Comparison of ENCODE assay signal across 8 mouse cellular contexts in the genomic region with DNA sequence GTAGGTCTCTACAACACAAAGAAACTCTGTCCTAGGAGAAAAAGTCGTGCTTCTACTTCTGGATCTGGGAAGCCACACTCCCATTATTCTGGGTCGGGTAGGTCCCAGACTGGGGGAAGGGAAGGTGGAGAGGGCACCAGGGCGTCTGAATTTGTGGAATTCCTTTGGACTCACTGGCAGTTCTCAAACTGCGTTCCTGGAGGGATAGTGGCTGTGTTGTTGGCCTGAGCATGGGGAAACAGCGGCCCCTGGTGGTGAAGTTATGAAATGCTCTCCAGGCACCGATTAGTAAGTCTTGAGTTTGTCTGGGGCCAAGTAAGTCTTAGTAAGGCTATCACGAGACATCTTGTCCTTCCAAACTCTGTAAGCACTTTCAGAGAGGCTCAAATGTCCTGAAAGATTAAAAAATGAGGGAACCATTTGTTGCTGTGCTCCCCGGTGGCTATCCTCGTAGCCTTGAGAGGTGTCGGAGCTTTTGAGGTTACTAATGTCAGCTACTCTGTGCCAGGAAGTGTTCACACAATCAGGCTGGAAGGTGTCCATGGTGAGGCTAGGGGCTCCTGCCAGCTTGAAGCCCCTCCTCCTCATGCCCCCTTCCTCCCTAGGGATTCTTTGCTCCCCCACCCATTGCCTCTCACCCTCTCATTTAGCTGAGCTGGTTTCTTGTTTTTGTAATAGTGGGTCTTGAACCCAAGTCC. TPM values are rescaled to one million over a fixed set of nuclear protein-coding genes. Genes with fewer than 3 reads are reported as not detected.
DNase-seq lines count a peak whose midpoint lies in the region; ATAC-seq and TF ChIP-seq lines count a peak whose summit lies in the region.

No protein-coding gene starts in this region.

- DNase-seq in embryonic facial prominence, embryonic 14.5 days (ENCODE audit: low spot score), result peak; percentile 90
- DNase-seq in heart, adult 8-10 months (ENCODE audit: low spot score), result peak; percentile 92
- DNase-seq in liver, result peak; percentile 81
- peak; percentile 80 for DNase-seq in naive thymus-derived CD4-positive, alpha-beta T cell, adult 2 months (ENCODE audit: low read depth)
- DNase-seq in spleen, postnatal 4 days (ENCODE audit: low spot score in 2 of 2), result peak; percentile 70 to 91

- no peak overlapping the region for H3K9ac ChIP-seq in embryonic facial prominence, embryonic 14.5 days (ENCODE audit: low read depth, low read length)
- no peak overlapping the region for H3K9ac ChIP-seq in kidney, embryonic 14.5 days (ENCODE audit: low read depth, low read length)

- ATAC-seq in embryonic facial prominence, embryonic 14.5 days (ENCODE audit: low read depth), result peak; percentile 67
- ATAC-seq in kidney, embryonic 14.5 days (ENCODE audit: low FRiP score, low TSS enrichment), result peak; percentile 61

- no peaks in the 10 kb centered on the region for H3K9me3 ChIP-seq in embryonic facial prominence, embryonic 14.5 days (ENCODE audit: control insufficient read depth, low read length)
- no peaks in the 10 kb centered on the region; the same call in 1 of the 2 replicates for H3K9me3 ChIP-seq in kidney, embryonic 14.5 days (ENCODE audit: control insufficient read depth, low read length)

- H3ac ChIP-seq in C2C12 (ENCODE audit: control insufficient read depth, insufficient read length, low read depth), result no peak overlapping the region

- H3K27me3 ChIP-seq in C2C12 (ENCODE audit: control insufficient read depth, insufficient read depth, insufficient read length), result no peaks in the 10 kb centered on the region
- H3K27me3 ChIP-seq in embryonic facial prominence, embryonic 14.5 days (replicated peaks; ENCODE audit: control insufficient read depth, insufficient read depth, low read length), result no peaks in the 10 kb centered on the region
- no peaks in the 10 kb centered on the region for H3K27me3 ChIP-seq in kidney, embryonic 14.5 days (ENCODE audit: control insufficient read depth, insufficient read depth, low read length)

- 12% methylated on average over 10 of the region's 10 CpGs for WGBS in bone marrow, adult 2 months
- 12% methylated on average over 10 of the region's 10 CpGs for WGBS in embryonic facial prominence, embryonic 14.5 days
- WGBS in kidney, embryonic 14.5 days, result 11% methylated on average over 10 of the region's 10 CpGs

- H3K4me1 ChIP-seq in bone marrow, adult 2 months (ENCODE audit: control insufficient read depth, insufficient read depth, low read length), result no peaks in the 10 kb centered on the region; the same call in 1 of the 2 replicates
- peaks cover 19% of the 10 kb centered on the region for H3K4me1 ChIP-seq in embryonic facial prominence, embryonic 14.5 days (ENCODE audit: control insufficient read depth, insufficient read depth, low read length)
- H3K4me1 ChIP-seq in kidney, embryonic 14.5 days (ENCODE audit: control insufficient read depth, insufficient read depth, low read length), result peaks cover 20% of the 10 kb centered on the region

- peak; percentile 65 for TF ChIP-seq CTCF in C2C12 (IDR thresholded peaks at IDR 0.05; ENCODE audit: control insufficient read depth, insufficient read depth, insufficient read length)
- TF ChIP-seq CTCF in bone marrow, adult 2 months (IDR thresholded peaks at IDR 0.05; ENCODE audit: control insufficient read depth, insufficient read depth, low read length), result peak; percentile 80

- H3K4me3 ChIP-seq in C2C12 (ENCODE audit: insufficient read depth, poor library complexity, severe bottlenecking), result no peak overlapping the region
- no peak overlapping the region for H3K4me3 ChIP-seq in bone marrow, adult 2 months (replicated peaks; ENCODE audit: control insufficient read depth, low read depth, low read length)
- no peak overlapping the region for H3K4me3 ChIP-seq in embryonic facial prominence, embryonic 14.5 days (ENCODE audit: low read depth, low read length)
- no peak overlapping the region for H3K4me3 ChIP-seq in kidney, embryonic 14.5 days (ENCODE audit: low read length)

- no peak overlapping the region for H3K27ac ChIP-seq in bone marrow, adult 2 months (ENCODE audit: control insufficient read depth, insufficient read depth, low read depth, low read length, poor library complexity)
- H3K27ac ChIP-seq in embryonic facial prominence, embryonic 14.5 days (replicated peaks; ENCODE audit: low read depth, low read length), result no peak overlapping the region
- H3K27ac ChIP-seq in kidney, embryonic 14.5 days (ENCODE audit: low read depth, low read length), result no peak overlapping the region

- no peaks in the 10 kb centered on the region for H3K79me3 ChIP-seq in C2C12 (ENCODE audit: low read depth)

- no peaks in the 10 kb centered on the region for H3K79me2 ChIP-seq in C2C12 (ENCODE audit: control insufficient read depth, insufficient read depth)

- H3K4me2 ChIP-seq in embryonic facial prominence, embryonic 14.5 days (ENCODE audit: low read depth, low read length), result no peak overlapping the region
- H3K4me2 ChIP-seq in kidney, embryonic 14.5 days (replicated peaks; ENCODE audit: low read depth, low read length), result no peak overlapping the region

- TF ChIP-seq POLR2A in bone marrow, adult 2 months (IDR thresholded peaks at IDR 0.05; ENCODE audit: borderline replicate concordance, control insufficient read depth, low read depth, low read length), result no peak

- no peaks in the 10 kb centered on the region for H3K36me3 ChIP-seq in C2C12 (ENCODE audit: control insufficient read depth, insufficient read depth)
- no peaks in the 10 kb centered on the region for H3K36me3 ChIP-seq in embryonic facial prominence, embryonic 14.5 days (ENCODE audit: control insufficient read depth, insufficient read depth, low read length)
- no peaks in the 10 kb centered on the region for H3K36me3 ChIP-seq in kidney, embryonic 14.5 days (ENCODE audit: control insufficient read depth, insufficient read depth, low read length)

TF ChIP-seq in C2C12, 6 proteins besides CTCF, POLR2A, EP300 and RAD21:
- TF ChIP-seq CEBPB (IDR thresholded peaks at IDR 0.05; ENCODE audit: low read depth) (no peak), FOSL1 (IDR thresholded peaks at IDR 0.05; ENCODE audit: insufficient read depth, low read length, poor library complexity, severe bottlenecking) (no peak), MYOG (IDR thresholded peaks at IDR 0.05; ENCODE audit: control insufficient read depth, extremely low read depth, insufficient read length) (no peak), MAX (IDR thresholded peaks at IDR 0.05) (no peak), USF1 (IDR thresholded peaks at IDR 0.05; ENCODE audit: low read depth) (no peak), MYOD1 (IDR thresholded peaks at IDR 0.05; ENCODE audit: control insufficient read depth, insufficient read length, low read depth) (no peak)

RNA-seq across cellular contexts. Expression of gene Ryk, which starts 50.2 kb away (rescaled TPM):
- polyA plus RNA-seq in C2C12 (2012; fragmentation: generic; extraction: Trizol), result 68.4 TPM
- polyA plus RNA-seq in bone marrow, adult 2 months (2011; ENCODE audit: insufficient read depth, insufficient read length, low replicate concordance, missing spikeins), result 5.5 and 7.4 TPM in 2 replicates
- 30.0 and 31.1 TPM in 2 replicates for polyA plus RNA-seq in embryonic facial prominence, embryonic 14.5 days (2014; fragmentation: Nextera tagmentation; extraction: Ambion mirVana)
- total RNA-seq in heart, adult 8-10 months (2022), result 10 to 100 TPM; 35.0 to 41.6 (median 36.9) TPM
- polyA plus RNA-seq in kidney, embryonic 14.5 days (2014; fragmentation: Nextera tagmentation; extraction: Ambion mirVana), result 29.9 and 32.7 TPM in 2 replicates
